Mouse (Mus musculus): ENCODE measurements around the gene Gm3854. TPM values are rescaled to one million over a fixed set of nuclear protein-coding genes. Genes with fewer than 3 reads are reported as not detected.
A peak's percentile ranks its signal among the peaks of the same experiment; 100 is the strongest.
"Not testable (repeated sequence)": the region's sequence is repeated elsewhere in the genome, so short reads cannot be mapped to it uniquely, and the experiment has no call there.

The Gm3854 gene
- 1.0 and 1.5 TPM in 2 replicates for polyA plus RNA-seq (2015; fragmentation: Nextera tagmentation; extraction: Ambion mirVana)

- ATAC-seq (replicated peaks; ENCODE audit: extremely low read depth, insufficient read depth, low FRiP score), result peak; percentile 84
- Histone ChIP-seq H3K36me3 (ENCODE audit: control insufficient read depth, insufficient read depth) (no peaks in the 10 kb centered on the region), H3K4me3 (ENCODE audit: low read length) (peak within 1 kb of the TSS; percentile 62), H3K9ac (ENCODE audit: low read length) (peak within 1 kb of the TSS; percentile 70), H3K4me1 (ENCODE audit: control insufficient read depth, insufficient read depth, low read length) (no peaks in the 10 kb centered on the region), H3K9me3 (replicated peaks; ENCODE audit: control insufficient read depth, low read length) (no peaks in the 10 kb centered on the region), H3K27me3 (ENCODE audit: control insufficient read depth, insufficient read depth, low read length) (no peaks in the 10 kb centered on the region), H3K4me2 (ENCODE audit: low read depth, low read length) (peak within 1 kb of the TSS; percentile 73), H3K27ac (ENCODE audit: low read length) (no peak within 1 kb of the TSS)
- under 1% methylated on average over 26 of the region's 26 CpGs for WGBS
These were observed at the start of gene Gm3854 for GRCm38 (mm10) chr7:6343501-6344071. Gene Gm3854 (plus strand): TSS chr7:6343759.

GRCm38 (mm10) chr7:6300796-6301195 lies 42.8 kb upstream of the Gm3854 start:
- H3K4me1 ChIP-seq (ENCODE audit: control insufficient read depth, insufficient read depth, low read length); H3K27ac ChIP-seq (ENCODE audit: low read length); ATAC-seq (replicated peaks; ENCODE audit: extremely low read depth, insufficient read depth, low FRiP score); H3K4me2 ChIP-seq (ENCODE audit: low read depth, low read length); H3K27me3 ChIP-seq (ENCODE audit: control insufficient read depth, insufficient read depth, low read length); H3K9ac ChIP-seq (ENCODE audit: low read length); H3K4me3 ChIP-seq (ENCODE audit: low read length): not testable (repeated sequence)
- Histone ChIP-seq H3K36me3 (ENCODE audit: control insufficient read depth, insufficient read depth) (peaks cover 17% of the 10 kb centered on the region), H3K9me3 (replicated peaks; ENCODE audit: control insufficient read depth, low read length) (peaks cover 10% of the 10 kb centered on the region)
- 68% methylated on average over 11 of the region's 11 CpGs for WGBS

GRCm38 (mm10) chr7:6330458-6331232 lies 12.9 kb upstream of the Gm3854 start:
- H3K4me1 ChIP-seq (ENCODE audit: control insufficient read depth, insufficient read depth, low read length), result peaks cover 6% of the 10 kb centered on the region
- no peaks in the 10 kb centered on the region for H3K9me3 ChIP-seq (replicated peaks; ENCODE audit: control insufficient read depth, low read length)
- peak overlapping the region; percentile 81 for H3K9ac ChIP-seq (ENCODE audit: low read length)
- H3K27ac ChIP-seq (ENCODE audit: low read length), result peak overlapping the region; percentile 71; the same call in 1 of the 2 replicates
- H3K4me2 ChIP-seq (ENCODE audit: low read depth, low read length), result peak overlapping the region; percentile 64
- 14% methylated on average over 23 of the region's 23 CpGs for WGBS
- no peaks in the 10 kb centered on the region for H3K36me3 ChIP-seq (ENCODE audit: control insufficient read depth, insufficient read depth)
- no peaks in the 10 kb centered on the region for H3K27me3 ChIP-seq (ENCODE audit: control insufficient read depth, insufficient read depth, low read length)
- peak; percentile 71 for ATAC-seq (replicated peaks; ENCODE audit: extremely low read depth, insufficient read depth, low FRiP score)
- H3K4me3 ChIP-seq (ENCODE audit: low read length), result peak overlapping the region; percentile 68

GRCm38 (mm10) chr7:6331233-6331956 lies 12.2 kb upstream of the Gm3854 start, which contains the start of gene Zfp583:
Gene Zfp583 (minus strand): TSS chr7:6331285.
- WGBS, result 5% methylated on average over 31 of the region's 31 CpGs
- H3K27ac ChIP-seq (ENCODE audit: low read length), result peak within 1 kb of the TSS; percentile 71
- peaks cover 6% of the 10 kb centered on the region for H3K4me1 ChIP-seq (ENCODE audit: control insufficient read depth, insufficient read depth, low read length)
- no peaks in the 10 kb centered on the region for H3K36me3 ChIP-seq (ENCODE audit: control insufficient read depth, insufficient read depth)
- H3K4me3 ChIP-seq (ENCODE audit: low read length), result peak within 1 kb of the TSS; percentile 68
- peak within 1 kb of the TSS; percentile 81 for H3K9ac ChIP-seq (ENCODE audit: low read length)
- ATAC-seq (replicated peaks; ENCODE audit: extremely low read depth, insufficient read depth, low FRiP score), result peak; percentile 92
- no peaks in the 10 kb centered on the region for H3K27me3 ChIP-seq (ENCODE audit: control insufficient read depth, insufficient read depth, low read length)
- peak within 1 kb of the TSS; percentile 64 for H3K4me2 ChIP-seq (ENCODE audit: low read depth, low read length)
- no peaks in the 10 kb centered on the region for H3K9me3 ChIP-seq (replicated peaks; ENCODE audit: control insufficient read depth, low read length)

GRCm38 (mm10) chr7:6339865-6340264 lies 3.7 kb upstream of the Gm3854 start:
- Histone ChIP-seq H3K4me2 (ENCODE audit: low read depth, low read length) (no peak overlapping the region), H3K36me3 (ENCODE audit: control insufficient read depth, insufficient read depth) (no peaks in the 10 kb centered on the region), H3K9ac (ENCODE audit: low read length) (no peak overlapping the region), H3K27me3 (ENCODE audit: control insufficient read depth, insufficient read depth, low read length) (no peaks in the 10 kb centered on the region), H3K9me3 (replicated peaks; ENCODE audit: control insufficient read depth, low read length) (no peaks in the 10 kb centered on the region), H3K4me1 (ENCODE audit: control insufficient read depth, insufficient read depth, low read length) (no peaks in the 10 kb centered on the region), H3K27ac (ENCODE audit: low read length) (no peak overlapping the region), H3K4me3 (ENCODE audit: low read length) (no peak overlapping the region)
- 71% methylated on average over 5 of the region's 5 CpGs for WGBS
- ATAC-seq (replicated peaks; ENCODE audit: extremely low read depth, insufficient read depth, low FRiP score), result no peak

- Histone ChIP-seq H3K27me3 (ENCODE audit: control insufficient read depth, insufficient read depth, low read length) (no peaks in the 10 kb centered on the region), H3K9ac (ENCODE audit: low read length) (no peak overlapping the region), H3K27ac (ENCODE audit: low read length) (no peak overlapping the region), H3K4me3 (ENCODE audit: low read length) (peak overlapping the region; percentile 62), H3K9me3 (replicated peaks; ENCODE audit: control insufficient read depth, low read length) (no peaks in the 10 kb centered on the region), H3K4me1 (ENCODE audit: control insufficient read depth, insufficient read depth, low read length) (no peaks in the 10 kb centered on the region), H3K4me2 (ENCODE audit: low read depth, low read length) (peak overlapping the region; percentile 73), H3K36me3 (ENCODE audit: control insufficient read depth, insufficient read depth) (no peaks in the 10 kb centered on the region)
- 29% methylated on average over 10 of the region's 10 CpGs for WGBS
- ATAC-seq (replicated peaks; ENCODE audit: extremely low read depth, insufficient read depth, low FRiP score), result no peak
These were observed 565 bp downstream of the Gm3854 start for GRCm38 (mm10) chr7:6344124-6344523.

GRCm38 (mm10) chr7:6358121-6358520 lies 14.6 kb downstream of the Gm3854 start:
- Histone ChIP-seq H3K36me3 (ENCODE audit: control insufficient read depth, insufficient read depth) (peaks cover 5% of the 10 kb centered on the region; the same call in 1 of the 2 replicates), H3K9me3 (replicated peaks; ENCODE audit: control insufficient read depth, low read length) (no peaks in the 10 kb centered on the region), H3K4me2 (ENCODE audit: low read depth, low read length) (no peak overlapping the region), H3K27me3 (ENCODE audit: control insufficient read depth, insufficient read depth, low read length) (no peaks in the 10 kb centered on the region), H3K4me1 (ENCODE audit: control insufficient read depth, insufficient read depth, low read length) (0 out of 2 replicates have a peak, but pooled peaks cover 2% of the 10 kb centered on the region), H3K4me3 (ENCODE audit: low read length) (no peak overlapping the region), H3K9ac (ENCODE audit: low read length) (no peak overlapping the region), H3K27ac (ENCODE audit: low read length) (no peak overlapping the region)
- WGBS, result 53% methylated on average over 2 of the region's 2 CpGs
- ATAC-seq (replicated peaks; ENCODE audit: extremely low read depth, insufficient read depth, low FRiP score), result no peak

- H3K4me3 ChIP-seq (ENCODE audit: low read length), result no peak overlapping the region
- ATAC-seq (replicated peaks; ENCODE audit: extremely low read depth, insufficient read depth, low FRiP score), result no peak
- H3K36me3 ChIP-seq (ENCODE audit: control insufficient read depth, insufficient read depth), result peaks cover under 1% of the 10 kb centered on the region; the same call in 1 of the 2 replicates
- H3K4me2 ChIP-seq (ENCODE audit: low read depth, low read length), result no peak overlapping the region
- no peaks in the 10 kb centered on the region for H3K27me3 ChIP-seq (ENCODE audit: control insufficient read depth, insufficient read depth, low read length)
- H3K9ac ChIP-seq (ENCODE audit: low read length), result no peak overlapping the region
- peaks cover 7% of the 10 kb centered on the region for H3K4me1 ChIP-seq (ENCODE audit: control insufficient read depth, insufficient read depth, low read length)
- H3K27ac ChIP-seq (ENCODE audit: low read length), result no peak overlapping the region
- WGBS, result 52% methylated on average over 10 of the region's 10 CpGs
- no peaks in the 10 kb centered on the region for H3K9me3 ChIP-seq (replicated peaks; ENCODE audit: control insufficient read depth, low read length)
These were observed 15.5 kb downstream of the Gm3854 start for GRCm38 (mm10) chr7:6358937-6359590.

All from heart, embryonic 16.5 days (tissue).